Mouse (Mus musculus) C2C12 (cell line): ENCODE results near the gene Gm20403. TPM values are rescaled to one million over a fixed set of nuclear protein-coding genes. Genes with fewer than 3 reads are reported as not detected.

Experiments used
- H3K27me3 ChIP-seq: one replicate; pipeline ENCODE4 v1.6.1; 2011; ENCODE audit not compliant: control insufficient read depth, insufficient read depth, insufficient read length
- H3K36me3 ChIP-seq: one replicate; pipeline ENCODE4 v1.6.1; 2011; ENCODE audit not compliant: control insufficient read depth, insufficient read depth
- H3K4me3 ChIP-seq: one replicate; pipeline ENCODE4 v1.5.1; 2011; ENCODE audit warnings: mild to moderate bottlenecking, control low read depth; ENCODE audit not compliant: poor library complexity, insufficient read depth, severe bottlenecking
- H3K79me2 ChIP-seq: one replicate; pipeline ENCODE4 v1.6.1; 2011; ENCODE audit not compliant: control insufficient read depth, insufficient read depth
- H3K79me3 ChIP-seq: one replicate; pipeline ENCODE4 v1.6.1; 2011; ENCODE audit warnings: low read depth, control low read depth
- H3ac ChIP-seq: one replicate; pipeline ENCODE3; 2011; ENCODE audit warnings: low read depth; ENCODE audit not compliant: control insufficient read depth, insufficient read length
- CEBPB ChIP-seq: IDR thresholded peaks from one replicate; pipeline ENCODE4 v1.6.1; 2011; ENCODE audit warnings: low read depth, mild to moderate bottlenecking, control low read depth, moderate library complexity
- CTCF ChIP-seq: IDR thresholded peaks from one replicate; pipeline ENCODE4 v1.5.1; 2011; ENCODE audit not compliant: control insufficient read depth, insufficient read depth, insufficient read length
- FOSL1 ChIP-seq: IDR thresholded peaks from one replicate; pipeline ENCODE4 v1.8.0; 2011; ENCODE audit warnings: mild to moderate bottlenecking, low read length; ENCODE audit not compliant: poor library complexity, insufficient read depth, severe bottlenecking
- MAX ChIP-seq: IDR thresholded peaks from one replicate; pipeline ENCODE4 v1.6.1; 2011; ENCODE audit warnings: mild to moderate bottlenecking, control low read depth
- MYOD1 ChIP-seq: IDR thresholded peaks from one replicate; pipeline ENCODE4 v1.6.1; 2011; ENCODE audit warnings: low read depth; ENCODE audit not compliant: control insufficient read depth, insufficient read length
- MYOG ChIP-seq: IDR thresholded peaks from one replicate; pipeline ENCODE4 v1.6.1; 2011; ENCODE audit not compliant: control insufficient read depth, insufficient read length; ENCODE audit errors: extremely low read depth
- USF1 ChIP-seq: IDR thresholded peaks from one replicate; pipeline ENCODE4 v1.6.1; 2011; ENCODE audit warnings: low read depth, mild to moderate bottlenecking, control low read depth, moderate library complexity
- polyA plus RNA-seq: library from polyadenylated mRNA; unstranded; fragments of >200 nt; fragmentation: generic; extraction: Trizol; gene quantifications from one replicate; pipeline ENCODE4 v1.2.1, GENCODE M21; 2012; ENCODE audit warnings: missing spikeins

Gene Gm20403
- polyA plus RNA-seq, 1 experiment = not detected

GRCm38 (mm10) chr12:54988323-54988850, 2.1 kb upstream of the Gm20403 start:
- H3ac ChIP-seq = no peak overlapping the region
- H3K79me3 ChIP-seq = peaks cover 12% of the 10 kb centered on the region
- H3K27me3 ChIP-seq = no peaks in the 10 kb centered on the region
- TF ChIP-seq MYOD1 = no peak
- H3K36me3 ChIP-seq = peaks cover 2% of the 10 kb centered on the region
- H3K79me2 ChIP-seq = peaks cover 27% of the 10 kb centered on the region
- H3K4me3 ChIP-seq = no peak overlapping the region

DNA sequence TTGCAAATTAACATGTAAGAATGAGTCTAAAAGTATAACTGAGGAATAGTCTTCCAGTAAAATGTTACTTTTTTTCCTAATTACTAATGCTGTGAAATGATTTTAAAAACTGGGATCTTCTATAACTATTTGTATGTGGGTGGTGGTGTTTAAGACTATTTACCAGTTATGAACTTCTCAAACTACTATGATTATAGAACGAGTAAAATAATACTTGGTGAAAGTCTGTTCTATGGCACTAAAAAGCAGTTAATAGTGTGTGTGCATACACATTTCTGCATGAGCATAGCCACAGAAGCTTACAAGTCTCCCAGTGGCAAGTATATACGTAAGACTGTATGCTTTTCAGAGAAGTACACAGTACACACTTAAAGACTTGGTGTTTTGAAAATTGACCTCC, 827 bp upstream of the Gm20403 start:
- Histone ChIP-seq H3ac (no peak overlapping the region), H3K27me3 (no peaks in the 10 kb centered on the region), H3K79me3 (peaks cover 24% of the 10 kb centered on the region), H3K4me3 (peak overlapping the region; percentile 65), H3K79me2 (peaks cover 40% of the 10 kb centered on the region), H3K36me3 (peaks cover 13% of the 10 kb centered on the region)
- TF ChIP-seq USF1 (no peak), FOSL1 (no peak), CEBPB (no peak), MAX (no peak), MYOD1 (no peak), MYOG (no peak), CTCF (no peak)

- TF ChIP-seq CEBPB = no peak
- TF ChIP-seq MYOG = no peak
- TF ChIP-seq MAX = no peak
- no peak for TF ChIP-seq CTCF
- TF ChIP-seq USF1 = no peak
- TF ChIP-seq FOSL1 = no peak
- TF ChIP-seq MYOD1 = no peak
- H3K79me3 ChIP-seq = peaks cover 40% of the 10 kb centered on the region
- H3K27me3 ChIP-seq = no peaks in the 10 kb centered on the region
- peak overlapping the region; percentile 96 for H3ac ChIP-seq
- H3K36me3 ChIP-seq = peaks cover 28% of the 10 kb centered on the region
- peak overlapping the region; percentile 65 for H3K4me3 ChIP-seq
- H3K79me2 ChIP-seq = peaks cover 57% of the 10 kb centered on the region
These were observed 875 bp downstream of the Gm20403 start for GRCm38 (mm10) chr12:54985257-54986051.

- peaks cover 64% of the 10 kb centered on the region for H3K79me2 ChIP-seq
- H3K27me3 ChIP-seq = no peaks in the 10 kb centered on the region
- H3K79me3 ChIP-seq = peaks cover 47% of the 10 kb centered on the region
- peak overlapping the region; percentile 65 for H3K4me3 ChIP-seq
- TF ChIP-seq USF1 (no peak), CEBPB (no peak)
- H3K36me3 ChIP-seq = peaks cover 34% of the 10 kb centered on the region
- H3ac ChIP-seq = peak overlapping the region; percentile 96
These were observed 1.6 kb downstream of the Gm20403 start for GRCm38 (mm10) chr12:54984701-54985256.

DNA sequence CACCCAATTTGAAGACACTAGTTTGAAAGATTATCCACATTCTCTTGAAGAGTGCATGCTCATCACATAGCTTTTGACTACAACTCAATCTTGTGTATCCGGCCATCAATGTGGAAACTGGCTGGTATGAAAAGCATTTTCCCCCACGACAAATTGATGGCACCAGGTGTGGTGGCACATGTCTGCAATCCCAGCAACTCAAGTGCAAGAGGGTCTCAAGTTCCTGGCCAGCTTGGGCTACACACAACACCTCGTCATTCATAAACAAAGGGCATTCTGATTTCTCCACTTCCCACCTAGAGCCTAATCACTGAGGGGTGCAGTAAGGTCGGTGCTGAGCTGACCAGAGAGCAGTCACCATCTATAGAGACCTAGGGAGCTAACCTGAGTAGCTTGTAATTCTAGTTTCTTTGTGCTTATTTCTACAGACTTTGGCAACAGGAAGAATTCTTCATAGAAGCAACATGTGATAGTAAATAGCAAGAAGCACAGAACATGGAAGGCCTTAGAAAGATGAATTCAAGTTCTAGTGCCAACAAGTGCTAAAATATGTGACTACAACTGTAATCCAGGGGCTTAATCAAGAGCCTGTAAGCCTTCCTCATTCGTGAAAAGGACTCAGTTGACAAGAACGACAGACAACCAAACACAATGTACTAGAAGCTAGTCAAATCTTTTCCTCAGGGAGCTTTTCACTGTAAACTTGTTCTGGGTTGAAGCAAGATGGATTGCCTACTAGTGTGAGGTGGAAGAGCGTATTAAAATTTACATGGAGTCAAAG, 3.2 kb downstream of the Gm20403 start:
- Histone ChIP-seq H3K4me3 (no peak overlapping the region), H3K79me2 (peaks cover 80% of the 10 kb centered on the region), H3K27me3 (no peaks in the 10 kb centered on the region), H3ac (no peak overlapping the region), H3K79me3 (peaks cover 61% of the 10 kb centered on the region), H3K36me3 (peaks cover 39% of the 10 kb centered on the region)
- TF ChIP-seq MYOD1 (peak; percentile 1), MYOG (no peak), CTCF (no peak)

DNA sequence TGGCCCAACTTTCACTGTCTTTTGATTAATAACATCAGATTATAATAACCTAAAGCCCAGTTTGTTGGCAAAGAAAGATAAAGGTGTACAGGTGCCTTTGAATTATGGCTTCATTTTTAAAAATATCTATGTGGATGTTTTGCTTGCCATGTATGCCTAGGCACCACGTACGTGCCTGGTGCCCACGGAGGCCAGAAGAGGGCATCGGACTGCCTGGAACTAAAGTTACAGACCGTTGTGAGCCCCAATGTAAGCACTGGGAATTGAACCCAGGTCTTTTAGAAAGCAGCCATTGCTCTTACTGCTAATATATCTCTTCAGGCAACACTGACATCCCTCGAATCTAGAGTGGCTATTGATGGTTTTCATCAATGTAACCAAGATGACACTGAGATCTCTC, 4.4 kb downstream of the Gm20403 start:
- TF ChIP-seq CTCF (no peak), MAX (no peak), USF1 (no peak), MYOG (no peak), FOSL1 (no peak), CEBPB (no peak), MYOD1 (no peak)
- H3K36me3 ChIP-seq = peaks cover 51% of the 10 kb centered on the region
- H3K79me2 ChIP-seq = peaks cover 92% of the 10 kb centered on the region

More for the DNA sequence above, 4.4 kb downstream of the Gm20403 start:
- Histone ChIP-seq H3K79me3 (peaks cover 73% of the 10 kb centered on the region), H3K4me3 (no peak overlapping the region), H3K27me3 (no peaks in the 10 kb centered on the region), H3ac (no peak overlapping the region)
